Mouse (Mus musculus) olfactory bulb, adult 2 months (tissue): ENCODE data around the gene Mettl7a2.

Source experiments
- CTCF ChIP-seq: fragments of 200-500 bp; IDR thresholded peaks from 2 replicates; pipeline ENCODE4 v1.5.1; 2012; ENCODE audit warnings: low read depth, mild to moderate bottlenecking, low read length, moderate library complexity; ENCODE audit not compliant: insufficient read depth
- POLR2A ChIP-seq: fragments of 200-500 bp; IDR thresholded peaks from 2 replicates; pipeline ENCODE4 v1.6.1; 2012; ENCODE audit warnings: mild to moderate bottlenecking, low read depth, low read length, moderate library complexity; ENCODE audit not compliant: insufficient read depth

- no peak for TF ChIP-seq CTCF
- no peak for TF ChIP-seq POLR2A
These were observed 32.6 kb upstream of the Mettl7a2 start for GRCm38 (mm10) chr15:100320295-100320905.
